Mouse (Mus musculus): Measurements from ENCODE around the gene Krt10.
A peak's percentile ranks its signal among the peaks of the same experiment; 100 is the strongest.

Gene Krt10

DNA sequence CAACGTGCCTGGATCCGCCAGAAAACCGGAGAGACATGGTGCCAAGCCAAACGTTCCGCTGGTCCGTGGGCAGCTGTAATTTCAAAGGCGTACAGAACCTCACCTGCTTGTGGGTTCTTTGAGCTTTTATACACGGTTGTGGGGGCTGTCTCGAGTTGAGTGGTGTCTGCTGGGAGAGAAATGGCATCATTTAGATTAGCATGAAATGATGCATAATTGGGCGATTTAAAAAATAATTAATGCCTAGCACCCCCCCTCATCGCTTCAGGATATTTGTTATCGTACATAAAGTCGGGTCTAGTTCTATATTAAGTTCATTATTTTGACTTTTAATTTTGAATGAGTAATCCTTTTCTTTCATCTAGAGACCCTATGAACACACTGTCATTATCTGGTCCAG, 14.4 kb downstream of the Krt10 start, which contains the start of gene Krt28:
Krt28 (minus strand) TSS at position 101 of the 400 bp plus-strand sequence.
- no peak for DNase-seq (ENCODE audit: low read depth, low spot score)

GRCm38 (mm10) chr11:99369853-99370451, 19.2 kb downstream of the Krt10 start:
- DNase-seq (ENCODE audit: low read depth, low spot score) = peak; percentile 64

DNA sequence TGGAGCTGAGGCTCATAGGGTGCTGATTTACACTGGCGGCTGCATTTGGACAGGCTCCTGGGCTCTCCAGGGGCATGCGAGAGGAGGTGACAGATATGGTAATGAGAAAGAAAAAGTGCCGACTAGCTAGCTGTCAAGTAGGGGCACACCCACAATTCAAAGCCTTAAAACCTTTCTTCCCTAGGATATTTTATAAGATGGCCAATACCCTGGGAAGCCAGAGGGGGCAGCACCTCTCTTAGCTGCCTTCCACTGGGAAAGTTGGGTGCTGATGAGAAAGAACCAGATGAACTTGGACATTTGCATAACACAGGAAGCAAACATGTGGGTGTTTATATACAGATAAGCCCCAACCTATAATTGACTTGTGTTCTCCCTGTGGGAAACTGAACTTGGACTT, 19.9 kb downstream of the Krt10 start:
- no peak for DNase-seq (ENCODE audit: low read depth, low spot score)

DNA sequence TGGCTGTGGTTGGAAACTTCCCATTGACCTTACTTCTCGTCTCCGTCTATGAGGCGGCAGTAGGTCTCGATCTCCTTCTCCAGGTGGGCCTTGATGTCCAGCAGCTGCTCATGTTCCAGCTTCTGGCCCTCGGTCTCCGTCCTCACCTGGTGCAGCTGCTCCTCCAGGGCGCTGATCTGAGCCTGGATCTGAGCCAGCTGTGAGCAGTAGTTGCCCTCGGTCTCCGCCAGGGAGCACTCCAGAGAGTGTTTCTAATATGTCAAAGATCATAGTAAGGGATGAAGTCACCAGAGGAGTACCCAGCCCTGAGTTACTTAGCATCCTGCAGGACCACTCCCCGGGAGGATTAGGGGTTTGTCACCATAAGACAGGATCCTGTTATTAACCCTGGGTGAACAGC, 22.4 kb downstream of the Krt10 start:
- no peak for DNase-seq (ENCODE audit: low read depth, low spot score)

- peak; percentile 19 for DNase-seq (ENCODE audit: low read depth, low spot score)
Measured at GRCm38 (mm10) chr11:99364412-99364811, 24.8 kb downstream of the Krt10 start.

DNA sequence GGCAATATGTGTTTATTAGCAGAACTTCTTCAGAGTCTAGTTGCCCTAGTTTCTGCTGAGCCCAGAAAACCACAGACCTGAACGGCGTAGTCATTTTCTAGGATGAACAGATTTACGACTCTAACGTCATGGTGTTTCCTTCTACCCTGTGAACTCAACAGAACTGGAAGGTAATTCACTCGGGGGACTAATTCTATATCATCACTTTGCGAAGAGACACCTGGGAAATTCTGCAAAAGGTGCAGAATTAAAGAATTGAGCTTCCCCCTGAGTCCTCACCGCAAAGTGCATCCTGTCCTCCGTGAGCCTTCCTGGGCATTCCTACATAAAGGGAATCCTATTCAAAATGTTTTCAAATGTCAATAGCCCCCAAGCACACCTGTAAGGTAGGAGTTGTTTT, 27.7 kb downstream of the Krt10 start:
- DNase-seq (ENCODE audit: low read depth, low spot score) = no peak

- DNase-seq (ENCODE audit: low read depth, low spot score) = no peak
Measured at GRCm38 (mm10) chr11:99351004-99351403, 38.2 kb downstream of the Krt10 start, which contains the start of gene Krt27. Krt27 (minus strand) TSS chr11:99351104.

DNA sequence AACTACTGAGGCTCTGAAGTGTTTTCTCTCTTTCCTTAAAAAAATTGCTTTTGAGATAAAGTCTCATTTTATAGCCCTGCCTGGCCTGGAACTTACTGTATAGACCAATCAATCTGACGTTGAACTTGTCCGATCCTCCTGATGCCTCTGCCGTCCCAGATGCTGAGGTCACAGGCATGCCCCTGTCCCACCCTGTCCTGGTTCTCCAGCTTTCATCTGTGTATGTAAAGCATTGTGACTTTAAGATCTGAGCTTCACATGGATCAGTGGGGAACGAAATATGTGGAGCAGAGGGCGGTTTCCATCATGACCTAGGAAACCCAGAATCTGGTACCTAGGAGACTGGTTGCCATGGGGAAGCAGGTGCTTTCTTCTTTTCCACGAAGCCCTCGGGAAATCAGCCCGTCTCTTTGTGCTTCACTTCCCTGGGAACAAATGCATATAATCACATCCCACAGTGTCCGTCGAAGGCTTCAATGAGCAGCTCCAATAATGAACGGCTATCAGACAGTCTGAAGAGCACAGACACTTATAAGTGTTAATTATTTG, 49.8 kb downstream of the Krt10 start:
- no peak for DNase-seq (ENCODE audit: low read depth, low spot score)

GRCm38 (mm10) chr11:99337866-99338265, 51.3 kb downstream of the Krt10 start, which contains the start of gene Krt26:
Krt26 (minus strand) TSS chr11:99337966.
- no peak for DNase-seq (ENCODE audit: low read depth, low spot score)

Data from telencephalon, adult 2 months (tissue).